Mouse (Mus musculus) heart, adult 8-10 months (tissue): Measurements from ENCODE around the gene Nutf2. TPM values are rescaled to one million over a fixed set of nuclear protein-coding genes. Genes with fewer than 3 reads are reported as not detected.

Experiments
- DNase-seq: peaks from one replicate; pipeline ENCODE4 v3.0.0; 2022; ENCODE audit warnings: low spot score
- total RNA-seq, 4 experiments: library from RNA; stranded (reverse); gene quantifications; 2 replicates each; pipeline ENCODE4 v1.2.4; 2022

The Nutf2 gene
- total RNA-seq, 4 experiments from 2014 or later = 16.4 to 44.3 (median 30.6) TPM

DNA sequence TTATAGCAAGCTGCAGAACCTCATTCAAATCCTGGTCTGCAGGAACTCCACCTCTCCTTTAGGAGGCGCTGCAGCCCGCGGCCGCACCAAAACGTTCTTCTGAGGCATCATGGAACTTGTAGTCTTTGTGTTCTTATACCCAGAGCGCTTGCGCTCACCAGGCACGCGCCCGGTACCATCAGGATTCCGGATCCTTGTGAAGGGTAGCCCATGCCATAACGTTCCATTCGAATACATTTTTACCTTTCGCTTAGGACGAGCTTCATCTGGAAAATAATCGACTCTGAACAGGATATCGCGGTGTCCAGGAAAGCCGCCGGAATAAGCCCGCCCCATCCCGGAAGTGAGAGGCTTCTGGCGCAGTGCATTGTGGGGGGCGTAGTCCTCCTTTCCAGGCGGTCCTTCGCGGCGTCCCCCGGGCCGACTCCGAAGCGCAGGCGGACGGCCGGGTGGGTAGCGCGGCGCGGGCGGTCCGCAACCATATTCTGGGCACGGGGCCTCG, 5.6 kb upstream of the Nutf2 start, which contains the start of gene Thap11:
Gene Thap11 (plus strand): TSS at position 418 of the 502 bp plus-strand sequence.
- DNase-seq = peak; percentile 91

DNA sequence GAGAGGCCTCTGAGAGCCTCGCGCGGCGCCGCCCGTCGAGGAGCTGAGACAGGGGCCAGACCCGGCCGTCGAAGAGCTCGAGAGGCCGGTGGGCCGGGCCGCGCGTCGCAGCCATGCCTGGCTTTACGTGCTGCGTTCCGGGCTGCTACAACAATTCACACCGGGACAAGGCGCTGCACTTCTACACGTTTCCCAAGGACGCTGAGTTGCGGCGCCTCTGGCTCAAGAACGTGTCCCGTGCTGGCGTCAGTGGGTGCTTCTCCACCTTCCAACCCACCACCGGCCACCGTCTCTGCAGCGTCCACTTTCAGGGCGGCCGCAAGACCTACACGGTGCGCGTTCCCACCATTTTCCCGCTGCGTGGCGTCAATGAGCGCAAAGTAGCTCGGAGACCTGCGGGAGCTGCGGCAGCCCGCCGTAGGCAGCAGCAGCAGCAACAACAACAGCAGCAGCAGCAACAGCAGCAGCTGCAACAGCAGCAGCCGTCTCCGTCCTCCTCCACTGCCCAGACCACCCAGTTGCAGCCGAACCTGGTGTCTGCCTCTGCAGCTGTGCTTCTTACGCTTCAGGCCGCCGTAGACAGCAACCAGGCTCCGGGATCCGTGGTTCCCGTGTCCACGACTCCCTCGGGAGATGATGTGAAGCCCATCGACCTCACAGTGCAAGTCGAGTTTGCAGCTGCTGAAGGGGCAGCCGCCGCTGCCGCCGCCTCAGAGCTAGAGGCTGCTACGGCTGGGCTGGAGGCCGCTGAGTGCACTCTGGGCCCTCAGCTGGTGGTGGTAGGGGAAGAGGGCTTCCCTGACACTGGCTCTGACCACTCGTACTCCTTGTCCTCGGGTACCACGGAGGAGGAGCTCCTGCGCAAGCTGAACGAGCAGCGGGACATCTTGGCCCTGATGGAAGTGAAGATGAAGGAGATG, 4.9 kb upstream of the Nutf2 start:
- DNase-seq = no peak

GRCm38 (mm10) chr8:105856168-105856835, 4.1 kb upstream of the Nutf2 start:
- no peak for DNase-seq

- no peak for DNase-seq
These were observed 1.9 kb upstream of the Nutf2 start for GRCm38 (mm10) chr8:105858495-105858894.

DNA sequence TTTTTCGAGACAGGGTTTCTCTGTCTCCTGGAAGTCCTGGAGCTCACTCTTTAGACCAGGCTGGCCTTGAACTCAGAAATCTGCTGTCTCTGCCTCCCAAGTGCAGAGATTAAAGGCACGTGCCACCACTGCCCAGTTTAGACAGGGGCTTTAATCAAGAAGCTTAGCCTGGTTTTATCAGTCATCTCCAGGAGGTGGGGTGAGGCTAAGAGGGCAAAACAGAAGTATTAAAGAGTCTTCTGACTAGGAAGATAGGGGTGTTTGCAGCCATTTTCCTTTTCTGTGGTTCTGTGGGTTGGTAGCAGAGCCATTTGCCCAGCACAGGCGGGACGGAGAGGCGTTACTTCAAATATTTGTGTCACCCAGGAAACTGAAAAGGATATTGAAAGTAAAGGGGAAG, 1.1 kb upstream of the Nutf2 start:
- no peak for DNase-seq

DNA sequence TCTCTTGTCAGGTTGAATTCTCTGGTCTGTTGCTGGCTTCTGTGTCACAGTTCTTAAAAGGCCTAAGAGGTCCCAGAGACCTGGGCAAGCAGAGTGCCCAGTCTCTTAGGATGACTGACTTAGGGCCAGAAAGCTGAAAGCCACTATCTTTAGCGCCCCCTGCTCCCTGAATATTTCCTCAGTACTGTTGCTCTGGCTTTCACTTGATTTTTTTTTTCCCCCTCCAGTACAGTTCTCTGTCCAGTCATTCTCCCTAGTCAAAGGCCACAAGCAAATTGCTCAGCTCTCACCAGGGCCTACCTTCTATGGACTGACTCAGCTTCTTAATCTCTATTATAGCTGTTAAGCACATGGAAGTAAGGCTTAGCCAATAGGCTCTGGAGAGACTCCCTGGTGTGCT, 1.6 kb downstream of the Nutf2 start:
- no peak for DNase-seq

GRCm38 (mm10) chr8:105866364-105867029, 6.1 kb downstream of the Nutf2 start:
- no peak for DNase-seq

DNA sequence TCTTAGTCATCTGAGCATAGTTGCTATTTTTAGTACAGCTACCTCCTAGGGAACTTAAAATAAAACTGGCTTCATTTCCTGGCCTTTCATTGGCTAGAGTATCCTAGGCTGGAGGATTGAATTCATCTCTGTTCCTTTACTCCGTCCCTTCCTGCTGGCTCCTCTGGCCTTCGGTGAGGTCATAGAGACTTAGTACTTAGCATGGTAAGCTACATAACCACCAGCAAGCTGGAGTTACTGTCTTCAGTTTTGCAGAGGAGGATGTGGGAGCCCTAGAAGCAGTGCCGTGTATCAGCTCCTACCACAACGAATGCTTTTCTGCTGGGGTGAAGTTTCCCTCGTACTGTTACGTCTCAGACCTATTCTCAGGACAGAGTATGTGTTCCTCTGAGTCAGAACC, 13.9 kb downstream of the Nutf2 start:
- peak; percentile 76 for DNase-seq

GRCm38 (mm10) chr8:105880754-105881520, 20.6 kb downstream of the Nutf2 start, which contains the start of gene Edc4:
Gene Edc4 (plus strand): TSS chr8:105880881.
- DNase-seq = peak; percentile 87

DNA sequence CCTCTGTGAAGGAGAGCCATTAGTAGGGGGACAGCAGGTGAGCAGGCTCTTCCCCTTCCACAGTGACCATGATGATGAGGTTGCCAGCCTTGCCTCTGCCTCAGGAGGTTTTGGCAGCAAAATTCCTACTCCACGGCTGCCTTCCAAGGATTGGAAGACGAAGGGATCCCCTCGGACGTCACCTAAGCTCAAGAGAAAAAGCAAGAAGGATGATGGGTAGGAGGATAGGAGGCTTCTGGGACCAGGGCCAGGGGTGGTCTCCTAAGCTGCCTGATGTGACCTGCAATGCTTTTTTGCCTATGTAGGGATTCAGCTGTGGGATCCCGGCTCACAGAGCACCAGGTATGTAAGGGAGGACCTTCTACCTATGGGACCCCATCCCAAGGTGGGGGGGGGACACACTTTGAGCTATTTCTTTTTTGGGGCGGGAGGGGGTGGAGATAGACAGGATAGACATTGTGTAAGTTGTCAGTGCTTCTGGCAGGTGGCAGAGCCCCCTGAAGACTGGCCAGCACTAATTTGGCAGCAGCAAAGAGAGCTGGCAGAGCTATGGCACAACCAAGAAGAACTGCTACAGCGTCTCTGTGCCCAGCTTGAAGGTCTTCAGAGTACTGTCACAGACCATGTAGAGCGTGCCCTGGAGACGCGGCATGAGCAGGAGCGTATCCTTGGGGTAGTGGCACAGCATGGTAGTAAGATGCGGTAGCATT, 29.5 kb downstream of the Nutf2 start:
- no peak for DNase-seq

- peak; percentile 46 for DNase-seq
These were observed 30.5 kb downstream of the Nutf2 start for GRCm38 (mm10) chr8:105890870-105891269.

DNA sequence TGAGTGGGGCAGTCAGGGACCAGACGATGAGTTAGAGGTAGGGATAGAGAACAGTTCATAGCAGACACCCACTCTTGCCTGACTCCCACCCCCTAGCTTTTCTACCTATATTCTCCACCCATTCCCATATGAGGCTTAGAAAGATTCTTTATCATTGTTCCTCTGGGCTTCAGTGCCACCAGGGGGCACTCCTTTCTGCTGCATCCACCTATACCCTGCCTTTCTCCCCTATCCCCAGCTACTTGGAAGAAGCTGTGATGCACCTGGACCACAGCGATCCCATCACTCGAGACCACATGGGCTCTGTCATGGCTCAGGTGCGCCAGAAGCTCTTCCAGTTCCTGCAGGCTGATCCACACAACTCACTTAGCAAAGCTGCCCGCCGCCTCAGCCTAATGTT, 32.1 kb downstream of the Nutf2 start:
- DNase-seq = no peak

DNA sequence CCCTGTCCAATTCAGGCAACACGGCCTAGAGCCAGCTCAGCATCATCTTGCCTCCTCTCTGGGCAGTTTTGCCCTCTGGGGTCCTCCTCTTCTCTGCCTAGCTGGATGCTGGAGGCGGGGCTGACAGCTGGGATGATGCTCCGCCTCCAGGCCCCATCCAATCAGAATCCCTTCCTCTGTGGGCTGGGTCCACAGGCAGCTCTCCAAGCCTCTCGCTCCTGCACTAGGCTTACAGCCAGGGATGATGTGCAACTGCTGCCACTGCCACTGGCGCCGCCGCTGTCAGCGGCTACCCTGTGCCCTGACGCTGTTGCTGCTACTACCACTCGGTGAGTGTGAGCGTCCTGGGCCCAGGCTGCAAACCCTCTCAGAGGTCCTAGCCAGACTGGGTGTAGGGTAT, 33.0 kb downstream of the Nutf2 start, which contains the start of gene Nrn1l:
Gene Nrn1l (plus strand): TSS at position 229 of the 400 bp plus-strand sequence.
- DNase-seq = peak; percentile 53

DNA sequence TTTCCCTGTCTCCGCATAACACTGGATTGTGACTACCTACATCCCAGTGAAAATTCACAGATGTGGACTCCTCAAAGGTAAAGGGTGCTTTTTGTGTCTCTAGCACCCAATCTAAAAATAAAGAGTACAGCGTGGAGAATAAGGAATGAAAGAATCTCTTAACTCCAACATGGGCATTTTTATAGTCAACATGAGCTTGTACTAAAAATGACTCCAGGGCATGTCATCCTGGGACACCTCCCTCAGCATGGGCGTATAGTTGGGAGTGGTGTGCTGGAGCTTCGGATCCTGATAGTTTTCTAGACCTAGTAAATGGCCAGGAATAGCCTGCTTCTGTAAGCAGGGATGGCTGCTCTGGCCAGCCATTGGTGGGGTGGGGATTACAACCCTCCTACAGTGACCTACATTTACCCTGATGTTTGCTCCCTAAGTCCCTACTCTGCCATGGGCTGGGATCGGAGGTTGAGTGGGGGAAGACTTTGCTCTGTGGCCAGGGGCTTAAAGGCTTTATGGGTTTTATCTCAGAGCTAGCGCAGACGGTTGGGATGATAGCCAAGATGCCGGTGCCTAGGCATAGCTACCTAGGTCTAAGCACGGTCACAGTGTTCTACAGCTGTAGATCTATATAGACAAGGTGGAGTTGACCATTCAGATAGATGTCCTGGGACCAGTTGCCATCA, 37.6 kb downstream of the Nutf2 start:
- no peak for DNase-seq

DNA sequence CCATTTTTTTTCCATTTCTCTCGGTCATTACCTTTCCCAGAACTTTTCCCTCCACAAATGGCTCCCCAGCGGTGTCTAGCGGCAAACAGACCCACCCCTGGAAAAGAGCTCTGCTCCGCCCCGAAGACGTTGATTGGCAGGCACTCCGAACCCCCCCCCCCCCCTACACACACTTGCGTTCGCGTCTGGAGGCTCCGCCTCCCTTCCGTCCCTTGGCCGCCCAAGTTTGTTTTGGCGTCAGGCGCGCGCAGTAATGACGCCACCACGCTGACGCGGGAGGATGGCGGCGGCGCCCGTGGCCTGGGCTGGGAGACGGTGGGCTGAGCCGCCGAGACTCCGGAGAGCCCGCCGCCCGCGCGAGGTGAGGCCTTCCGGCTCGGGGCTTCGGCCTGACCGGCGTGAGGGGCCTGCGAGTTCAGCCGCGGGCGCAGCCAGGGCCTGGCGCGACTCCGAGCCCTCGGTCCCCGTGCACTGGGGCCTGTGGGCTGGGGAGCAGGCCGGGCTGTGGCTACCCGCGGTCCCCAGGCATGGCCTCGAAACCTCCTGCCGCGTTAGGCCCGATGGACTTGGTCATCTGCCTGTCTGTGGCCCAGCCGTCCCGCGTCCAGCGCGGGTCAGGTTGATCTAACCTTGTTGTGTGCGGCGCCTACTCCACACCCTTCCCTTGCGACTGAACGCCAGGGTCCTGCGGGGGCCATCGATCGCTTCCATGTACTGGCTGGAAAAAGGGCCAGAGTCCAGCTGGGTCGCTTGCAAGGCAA, 40.0 kb downstream of the Nutf2 start, which contains the start of gene Pskh1:
Gene Pskh1 (plus strand): TSS at position 262 of the 761 bp plus-strand sequence.
- DNase-seq = peak; percentile 89

DNA sequence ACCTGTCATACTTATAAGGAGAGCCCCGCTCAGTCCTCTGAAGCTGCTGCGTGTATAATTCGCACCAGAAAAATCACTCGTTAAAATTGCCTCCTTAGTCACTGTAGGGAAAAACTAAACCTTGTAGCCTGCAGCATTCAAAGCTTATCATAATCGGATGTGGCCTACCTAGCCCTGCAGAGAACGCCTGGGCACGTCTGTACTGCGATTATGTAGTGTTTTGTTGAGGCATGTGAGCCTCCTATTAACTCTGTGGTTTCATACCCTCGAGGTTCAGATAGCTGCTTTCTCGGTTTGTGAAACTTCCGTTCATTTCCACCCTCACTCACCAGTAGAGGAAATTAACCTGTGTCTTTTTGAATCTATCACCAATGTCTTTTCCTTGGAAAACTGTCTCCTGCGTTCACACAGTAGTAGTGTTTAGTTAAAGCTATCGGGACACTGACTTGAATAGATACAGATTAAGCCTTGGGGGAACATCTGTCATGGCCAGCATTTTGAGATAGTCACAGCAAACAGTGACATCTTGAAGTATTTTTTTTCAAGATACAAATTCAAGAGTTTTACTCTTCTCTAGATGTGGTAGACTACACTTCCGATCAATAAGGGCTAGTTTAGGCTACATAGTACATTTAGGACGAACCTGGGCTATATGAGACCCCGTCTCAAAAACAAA, 40.7 kb downstream of the Nutf2 start:
- DNase-seq = no peak

- no peak for DNase-seq
These were observed 59.0 kb downstream of the Nutf2 start for GRCm38 (mm10) chr8:105919390-105919789.

DNA sequence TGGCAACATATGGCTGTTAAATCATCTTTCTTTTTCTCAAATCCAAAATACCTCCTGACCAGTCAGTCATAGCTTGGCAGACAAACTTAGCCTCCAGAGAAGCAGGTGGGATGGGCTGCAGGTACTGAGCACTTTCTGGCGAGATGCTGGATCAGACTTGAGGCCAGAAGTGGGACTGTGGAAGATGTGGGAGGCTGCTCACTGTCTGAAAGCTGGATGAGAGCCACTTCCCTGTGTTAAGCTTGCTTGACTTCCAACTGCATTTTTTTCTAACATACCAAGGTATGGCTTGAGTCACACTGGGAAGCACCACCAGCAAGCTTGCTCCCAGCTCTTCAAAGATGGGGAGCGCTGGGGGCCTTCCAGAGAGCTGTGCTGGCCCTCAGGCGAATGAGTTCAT, 64.7 kb downstream of the Nutf2 start:
- no peak for DNase-seq
